Mouse (Mus musculus): ENCODE results near the gene Zfp553.
A peak's percentile ranks its signal among the peaks of the same experiment; 100 is the strongest.

GRCm38 (mm10) chr7:127214981-127215871 is 17.6 kb upstream of the Zfp553 start:
- TF ChIP-seq CTCF (IDR thresholded peaks at IDR 0.05; ENCODE audit: low read depth, low read length) (peak; percentile 91), POLR2A (IDR thresholded peaks at IDR 0.05; ENCODE audit: extremely low read depth, insufficient read depth, low read length) (no peak)

Data from liver, adult 2 months (tissue).